Mouse (Mus musculus) midbrain, postnatal 0 days (tissue): ENCODE measurements at regions not wholly inside any gene's neighbourhood (a gene's known extent, or its start where the extent isn't known, plus 50 kb on each side); places are given as distances from the start of the nearest gene placed in this dataset.
A peak's percentile ranks its signal among the peaks of the same experiment; 100 is the strongest.

Experiments used
- ATAC-seq: fragments of 200-750 bp; cut with Nextera tagmentation; 2 replicates; pipeline ENCODE4 v1.8.0; 2017; ENCODE audit warnings: moderate number of reproducible peaks, mild to moderate bottlenecking, moderate TSS enrichment, moderate library complexity; ENCODE audit not compliant: low FRiP score
- DNase-seq: peaks from one replicate; pipeline ENCODE4 v3.0.0-alpha.2; 2015; ENCODE audit warnings: low spot score
- H3K27ac ChIP-seq: fragments of 300-500 bp; sonication (generic); 2 replicates; pipeline ENCODE4 v1.5.1; 2014; ENCODE audit warnings: low read depth, mild to moderate bottlenecking, low read length, mixed read lengths
- H3K27me3 ChIP-seq: fragments of 300-500 bp; sonication (generic); 2 replicates; pipeline ENCODE4 v1.6.1; 2014; ENCODE audit warnings: low read length, control low read depth, mixed read lengths; ENCODE audit not compliant: insufficient read depth
- H3K36me3 ChIP-seq: fragments of 300-500 bp; sonication (generic); 2 replicates; pipeline ENCODE4 v1.6.1; 2014; ENCODE audit warnings: low read length, control low read depth, mixed read lengths; ENCODE audit not compliant: insufficient read depth
- H3K4me1 ChIP-seq: fragments of 300-500 bp; sonication (generic); 2 replicates; pipeline ENCODE4 v1.6.1; 2014; ENCODE audit warnings: mild to moderate bottlenecking, control low read depth, antibody characterized with exemption, low read length, mixed read lengths; ENCODE audit not compliant: insufficient read depth
- H3K4me2 ChIP-seq: fragments of 300-500 bp; sonication (generic); 2 replicates; pipeline ENCODE4 v1.6.1; 2014; ENCODE audit warnings: low read depth, mild to moderate bottlenecking, low read length, mixed read lengths; ENCODE audit not compliant: poor library complexity, severe bottlenecking
- H3K4me3 ChIP-seq: fragments of 300-500 bp; sonication (generic); 2 replicates; pipeline ENCODE4 v1.5.1; 2014; ENCODE audit warnings: low read depth, mild to moderate bottlenecking, low read length, moderate library complexity
- H3K9ac ChIP-seq: fragments of 300-500 bp; sonication (generic); replicated peaks from 2 replicates; pipeline ENCODE4 v1.6.1; 2014; ENCODE audit warnings: mild to moderate bottlenecking, low read length, moderate library complexity, mixed read lengths; ENCODE audit not compliant: poor library complexity, severe bottlenecking
- H3K9me3 ChIP-seq: fragments of 300-500 bp; sonication (generic); 2 replicates; pipeline ENCODE4 v1.6.1; 2016; ENCODE audit warnings: low read length, control low read depth
- CTCF ChIP-seq: IDR thresholded peaks from 2 replicates; pipeline ENCODE4 v1.5.1; 2016; ENCODE audit warnings: antibody characterized with exemption, mild to moderate bottlenecking
- WGBS: fragments of 180-500 bp; shearing (Covaris S2); extraction: QIAGEN DNeasy Blood & Tissue Kit; methylation state at CpG from one replicate; pipeline ENCODE4 v1.1.7; 2014; 5-methylcytosine and 5-hydroxymethylcytosine counted together

DNA sequence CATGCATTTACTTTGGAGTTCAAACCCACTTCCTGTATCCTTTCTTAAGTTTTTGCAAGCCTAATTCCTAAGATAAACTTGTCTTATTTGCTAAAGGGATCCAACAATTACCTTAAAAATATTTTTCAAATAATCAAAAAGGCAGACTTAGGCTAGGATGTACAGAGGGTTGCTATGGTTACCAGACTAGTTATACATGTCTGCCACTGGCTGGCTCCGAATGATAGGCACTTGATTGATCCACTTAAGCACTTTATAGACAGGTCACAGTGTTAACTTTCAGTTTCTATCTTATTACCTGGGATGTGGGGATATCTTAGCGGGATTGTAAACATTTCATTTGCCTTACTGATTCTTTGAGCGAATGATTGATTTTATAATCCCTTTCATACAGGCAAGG, 346.6 kb downstream of the Zfp619 start:
- Histone ChIP-seq H3K9ac (no peak overlapping the region), H3K4me2 (no peak overlapping the region), H3K27me3 (no peaks in the 10 kb centered on the region), H3K27ac (no peak overlapping the region), H3K4me3 (no peak overlapping the region), H3K9me3 (no peaks in the 10 kb centered on the region), H3K4me1 (peaks cover 3% of the 10 kb centered on the region; the same call in 1 of the 2 replicates), H3K36me3 (no peaks in the 10 kb centered on the region)
- WGBS, result 49% methylated on average over 3 of the region's 3 CpGs
- ATAC-seq, result peak; percentile 58; the same call in 1 of the 2 replicates
- peak; percentile 12 for DNase-seq
- no peak for TF ChIP-seq CTCF

DNA sequence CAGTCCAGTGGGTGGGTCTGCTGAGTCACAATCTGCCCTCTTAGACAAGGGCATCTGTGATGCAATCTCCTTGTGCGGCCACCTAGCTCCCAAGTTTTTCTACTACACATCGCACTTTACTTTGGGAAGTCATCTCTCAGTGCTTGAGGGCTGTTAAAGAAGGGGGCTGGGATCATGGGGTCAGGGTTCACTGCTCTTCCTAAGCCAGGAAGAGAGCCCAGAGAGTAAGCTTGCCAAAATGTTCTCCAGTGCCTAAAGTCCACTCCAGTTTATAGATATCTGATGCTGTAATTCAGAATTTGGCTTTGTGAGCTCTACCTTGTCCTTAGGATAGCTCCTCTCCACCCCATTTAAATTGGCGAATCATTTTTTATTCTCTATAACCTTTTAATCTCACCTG, 347.2 kb downstream of the Zfp619 start:
- H3K4me1 ChIP-seq, result peaks cover 3% of the 10 kb centered on the region; the same call in 1 of the 2 replicates
- no peak overlapping the region for H3K9ac ChIP-seq
- H3K4me2 ChIP-seq, result no peak overlapping the region
- no peak for TF ChIP-seq CTCF
- H3K36me3 ChIP-seq, result no peaks in the 10 kb centered on the region
- no peak overlapping the region for H3K27ac ChIP-seq
- no peaks in the 10 kb centered on the region for H3K9me3 ChIP-seq
- ATAC-seq, result no peak
- WGBS, result 94% methylated on average over 3 of the region's 3 CpGs
- no peak overlapping the region for H3K4me3 ChIP-seq
- DNase-seq, result no peak
- H3K27me3 ChIP-seq, result no peaks in the 10 kb centered on the region

DNA sequence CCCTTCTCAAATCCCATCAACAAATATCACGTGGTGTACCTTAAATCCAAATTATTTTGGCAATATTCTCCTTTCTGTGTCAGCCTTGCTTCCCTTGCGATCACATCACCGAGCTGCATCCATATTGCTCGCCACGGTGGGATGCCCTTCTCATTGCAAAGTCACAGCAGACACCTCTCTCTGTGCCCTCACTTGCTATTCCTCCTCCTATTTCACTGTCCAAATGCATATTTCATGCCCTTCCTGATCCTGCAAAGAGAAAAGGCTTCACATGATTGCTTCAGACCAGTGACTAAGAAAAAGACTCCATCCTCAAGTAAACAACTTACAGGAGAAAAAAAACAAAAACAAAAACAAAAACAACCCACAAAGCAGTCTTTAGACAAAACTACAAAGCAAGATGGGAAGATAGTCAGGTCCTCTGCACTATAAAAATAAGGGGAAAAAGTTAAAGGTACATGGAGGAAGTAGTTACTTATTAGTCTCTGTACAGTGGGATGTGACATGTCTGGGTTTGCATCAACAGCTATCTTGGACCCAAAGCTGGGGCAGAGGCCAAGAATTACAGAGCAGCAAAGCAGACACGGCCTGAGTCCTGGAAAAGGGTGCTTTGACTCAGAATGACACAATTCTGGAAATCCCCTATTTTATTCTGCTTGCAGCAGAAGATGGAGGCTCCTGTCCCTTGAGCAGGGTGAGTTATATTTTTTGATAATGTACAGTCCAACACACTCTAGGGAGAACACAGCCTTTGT, 349.3 kb downstream of the Zfp619 start:
- H3K36me3 ChIP-seq, result no peaks in the 10 kb centered on the region
- H3K4me1 ChIP-seq, result peaks cover 3% of the 10 kb centered on the region; the same call in 1 of the 2 replicates
- no peak overlapping the region for H3K4me2 ChIP-seq
- WGBS, result 58% methylated on average over 6 of the region's 6 CpGs
- no peaks in the 10 kb centered on the region for H3K27me3 ChIP-seq
- no peaks in the 10 kb centered on the region for H3K9me3 ChIP-seq
- no peak overlapping the region for H3K4me3 ChIP-seq
- H3K9ac ChIP-seq, result no peak overlapping the region
- no peak overlapping the region for H3K27ac ChIP-seq
- no peak for ATAC-seq
- TF ChIP-seq CTCF, result peak; percentile 51
- no peak for DNase-seq

DNA sequence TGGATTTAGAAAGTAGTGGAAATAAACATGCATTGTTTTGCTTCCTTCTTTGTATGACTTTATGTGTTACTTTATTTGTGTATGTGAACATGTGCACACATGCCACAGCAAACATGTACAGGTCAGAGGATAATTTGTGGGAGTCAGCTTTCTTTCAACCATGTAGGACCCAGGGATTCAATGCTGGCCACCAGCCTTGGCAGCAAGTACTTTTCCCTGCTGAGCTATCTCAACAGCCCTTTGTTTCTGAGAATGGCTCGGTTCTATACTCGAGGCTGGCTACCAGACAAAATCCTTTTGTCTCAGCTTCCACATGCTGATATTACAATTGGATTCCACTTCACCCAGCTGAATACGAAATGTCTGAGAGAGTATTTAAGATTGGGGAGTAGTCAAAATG, 349.9 kb downstream of the Zfp619 start:
- peak; percentile 35 for DNase-seq
- Histone ChIP-seq H3K27me3 (no peaks in the 10 kb centered on the region), H3K4me1 (peaks cover 3% of the 10 kb centered on the region; the same call in 1 of the 2 replicates), H3K4me2 (no peak overlapping the region), H3K9ac (no peak overlapping the region), H3K36me3 (no peaks in the 10 kb centered on the region), H3K4me3 (no peak overlapping the region), H3K27ac (no peak overlapping the region), H3K9me3 (no peaks in the 10 kb centered on the region)
- TF ChIP-seq CTCF, result no peak
- WGBS, result 11% methylated on average over 3 of the region's 3 CpGs
- no peak for ATAC-seq

DNA sequence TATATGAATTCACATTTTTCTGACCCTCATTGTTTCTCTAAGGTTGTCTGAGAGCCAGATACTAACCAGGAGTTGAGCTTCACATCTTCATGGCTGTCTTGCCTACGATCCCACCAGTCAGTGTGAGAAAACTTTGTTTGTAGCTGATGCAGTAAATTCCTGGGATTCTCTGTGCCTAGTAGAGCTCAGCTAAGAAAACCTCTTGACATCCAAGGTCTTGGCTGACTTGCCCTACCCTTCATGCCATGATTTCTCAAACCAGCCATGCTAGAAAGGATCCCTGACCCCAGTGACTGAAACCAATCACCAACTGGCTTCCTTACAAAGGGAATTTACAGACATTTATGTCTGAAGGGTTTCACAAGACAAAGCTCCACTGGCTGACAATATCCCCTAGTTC, 364.5 kb downstream of the Zfp619 start:
- H3K9ac ChIP-seq, result no peak overlapping the region
- no peak for TF ChIP-seq CTCF
- no peaks in the 10 kb centered on the region for H3K9me3 ChIP-seq
- H3K4me2 ChIP-seq, result no peak overlapping the region
- H3K27ac ChIP-seq, result no peak overlapping the region
- no peaks in the 10 kb centered on the region for H3K27me3 ChIP-seq
- H3K36me3 ChIP-seq, result no peaks in the 10 kb centered on the region
- 87% methylated on average over 1 of the region's 1 CpGs for WGBS
- no peaks in the 10 kb centered on the region for H3K4me1 ChIP-seq
- ATAC-seq (no peak), DNase-seq (no peak)
- no peak overlapping the region for H3K4me3 ChIP-seq

DNA sequence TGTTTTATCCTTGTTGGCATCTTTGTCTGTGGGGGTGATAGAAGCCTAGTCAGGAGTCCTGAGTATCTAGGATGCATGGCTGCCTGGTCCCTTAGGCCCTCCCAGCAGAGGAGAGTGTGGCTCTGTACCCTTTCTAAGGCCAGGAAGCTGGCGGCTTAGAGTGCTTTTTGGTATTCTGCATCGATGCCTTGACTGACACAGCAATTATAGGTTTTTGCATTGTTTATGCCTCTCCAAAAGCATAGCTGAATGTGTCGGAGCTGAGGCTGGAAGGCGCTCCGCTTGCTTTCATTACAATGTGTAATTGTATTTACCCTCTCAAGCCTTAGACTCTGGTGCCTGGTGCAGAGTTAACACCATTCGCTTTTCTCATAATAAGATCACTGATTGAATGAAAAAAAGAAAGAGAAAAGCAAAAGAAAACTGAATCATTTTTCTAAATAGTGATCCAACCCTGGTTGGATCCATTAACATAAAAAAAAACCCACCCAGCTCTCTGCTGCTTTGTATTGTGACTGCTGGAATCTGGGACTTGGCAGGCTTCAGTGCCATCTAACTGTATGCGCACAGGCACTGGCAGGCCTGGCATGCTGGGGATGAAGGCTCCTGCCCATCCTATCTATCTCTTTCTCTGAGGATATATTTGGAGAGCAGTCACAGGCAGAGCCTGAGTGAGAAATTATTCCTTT, 376.8 kb downstream of the Zfp619 start:
- Histone ChIP-seq H3K4me1 (no peaks in the 10 kb centered on the region), H3K9me3 (no peaks in the 10 kb centered on the region), H3K27ac (no peak overlapping the region), H3K27me3 (no peaks in the 10 kb centered on the region), H3K9ac (no peak overlapping the region), H3K36me3 (no peaks in the 10 kb centered on the region), H3K4me3 (no peak overlapping the region), H3K4me2 (no peak overlapping the region)
- no peak for ATAC-seq
- DNase-seq, result peak; percentile 15
- 47% methylated on average over 7 of the region's 7 CpGs for WGBS
- TF ChIP-seq CTCF, result no peak
